Mouse (Mus musculus): Measurements from ENCODE around the gene Sco2.

Gene Sco2

DNA sequence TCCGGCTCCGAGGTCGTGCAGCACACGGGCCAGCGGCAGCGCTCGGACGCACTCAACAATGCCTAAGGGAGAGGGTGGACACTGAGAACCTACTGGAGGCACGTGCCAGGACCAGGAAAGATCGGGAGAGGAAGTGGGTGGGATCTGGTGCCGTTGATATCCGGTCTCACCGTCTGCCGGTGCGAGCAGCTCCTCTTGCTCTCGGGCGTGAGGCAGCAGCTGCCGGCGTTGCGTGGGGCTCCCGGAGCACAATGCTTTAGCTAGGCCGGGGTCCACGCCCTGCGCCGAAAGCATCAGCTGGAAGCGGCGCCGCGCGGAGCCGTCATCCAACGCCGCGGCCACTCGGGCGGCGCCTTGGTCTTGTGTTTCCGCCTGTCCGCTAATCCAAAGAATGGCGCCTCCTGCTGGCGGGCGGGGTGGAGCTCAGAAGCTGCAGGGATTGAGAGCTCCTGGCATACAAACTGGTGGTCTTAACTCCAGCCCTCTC, at the start of gene Sco2:
Sco2 (minus strand) TSS at position 85 of the 487 bp plus-strand sequence.
- DNase-seq (ENCODE audit: low read depth, low spot score), result peak; percentile 90

GRCm38 (mm10) chr15:89421938-89422337, 48.3 kb upstream of the Sco2 start:
- DNase-seq (ENCODE audit: low read depth, low spot score), result no peak

- no peak for DNase-seq (ENCODE audit: low read depth, low spot score)
These were observed 41.6 kb upstream of the Sco2 start for GRCm38 (mm10) chr15:89415282-89415681.

DNA sequence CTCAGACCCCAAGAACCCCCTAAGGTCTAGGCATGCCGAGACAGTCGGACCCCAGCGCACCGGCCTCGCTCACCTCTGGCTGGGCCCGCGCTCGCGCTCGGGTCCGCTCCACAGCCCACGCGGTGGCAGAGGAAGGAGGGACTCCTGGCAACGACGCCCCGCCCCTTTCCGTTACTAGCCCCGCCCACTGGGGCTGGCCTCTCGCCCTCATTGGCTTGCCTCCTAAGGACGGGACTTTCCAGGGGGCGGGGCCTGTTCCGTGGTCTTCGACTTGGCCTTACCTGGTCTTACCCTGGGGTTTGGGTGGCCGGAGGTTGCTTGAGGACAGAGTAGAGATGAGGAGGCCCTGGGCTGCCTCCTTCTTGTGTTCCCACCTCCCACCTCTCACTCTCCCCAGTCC, 36.5 kb upstream of the Sco2 start, which contains the start of gene Syce3:
Syce3 (minus strand) TSS at position 386 of the 400 bp plus-strand sequence.
- no peak for DNase-seq (ENCODE audit: low read depth, low spot score)

GRCm38 (mm10) chr15:89406691-89407090, 33.0 kb upstream of the Sco2 start:
- DNase-seq (ENCODE audit: low read depth, low spot score), result no peak

GRCm38 (mm10) chr15:89404831-89405623, 31.4 kb upstream of the Sco2 start:
- no peak for DNase-seq (ENCODE audit: low read depth, low spot score)

DNA sequence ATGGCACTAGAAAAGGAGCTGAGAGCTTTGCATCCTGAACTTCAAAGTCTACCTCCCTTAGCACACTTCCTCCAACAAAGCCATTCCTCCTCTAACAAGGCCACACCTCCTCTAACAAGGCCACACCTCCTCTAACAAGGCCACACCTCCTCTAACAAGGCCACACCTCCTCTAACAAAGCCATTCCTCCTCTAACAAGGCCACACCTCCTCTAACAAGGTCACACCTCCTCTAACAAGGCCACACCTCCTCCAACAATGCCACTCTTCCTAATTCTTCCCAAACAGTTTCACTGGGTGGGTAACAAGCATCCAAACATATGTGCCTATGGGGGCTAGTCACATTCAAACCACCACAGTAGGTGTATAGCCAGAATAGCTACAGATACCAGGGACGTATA, 28.8 kb upstream of the Sco2 start:
- no peak for DNase-seq (ENCODE audit: low read depth, low spot score)

- no peak for DNase-seq (ENCODE audit: low read depth, low spot score)
These were observed 26.1 kb upstream of the Sco2 start for GRCm38 (mm10) chr15:89399716-89400115.

- DNase-seq (ENCODE audit: low read depth, low spot score), result no peak
These were observed 24.5 kb upstream of the Sco2 start for GRCm38 (mm10) chr15:89398146-89398545.

GRCm38 (mm10) chr15:89396883-89397282, 23.2 kb upstream of the Sco2 start:
- no peak for DNase-seq (ENCODE audit: low read depth, low spot score)

GRCm38 (mm10) chr15:89390081-89390480, 16.4 kb upstream of the Sco2 start:
- no peak for DNase-seq (ENCODE audit: low read depth, low spot score)

GRCm38 (mm10) chr15:89387127-89387526, 13.5 kb upstream of the Sco2 start:
- no peak for DNase-seq (ENCODE audit: low read depth, low spot score)

DNA sequence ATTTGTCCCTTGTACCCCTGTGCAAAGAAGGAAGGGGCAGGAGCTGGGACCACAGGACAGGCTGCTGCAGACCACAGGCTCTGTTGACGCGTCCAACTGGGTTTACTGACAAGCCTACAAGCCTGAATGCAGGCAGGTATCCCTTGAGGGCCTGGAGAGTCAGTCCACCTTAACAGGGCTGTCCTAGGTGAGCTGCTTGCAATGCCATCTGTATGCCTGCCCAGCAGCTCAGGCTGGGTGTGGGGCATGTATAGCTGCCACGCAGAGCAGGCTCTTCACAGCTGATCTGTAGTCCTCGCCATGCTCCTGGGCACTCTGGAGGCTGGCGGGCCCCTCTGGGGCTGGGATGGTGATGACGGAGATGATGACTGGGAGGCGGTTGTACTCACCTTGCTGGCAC, 11.0 kb upstream of the Sco2 start, which contains the start of gene Klhdc7b:
Klhdc7b (plus strand) TSS at position 301 of the 400 bp plus-strand sequence.
- DNase-seq (ENCODE audit: low read depth, low spot score), result no peak

- DNase-seq (ENCODE audit: low read depth, low spot score), result no peak
These were observed 5.8 kb upstream of the Sco2 start for GRCm38 (mm10) chr15:89379429-89379828.

- DNase-seq (ENCODE audit: low read depth, low spot score), result no peak
These were observed 5.3 kb upstream of the Sco2 start, which contains the start of gene Odf3b for GRCm38 (mm10) chr15:89378831-89379401. Gene Odf3b (minus strand): TSS chr15:89379282.

GRCm38 (mm10) chr15:89377938-89378828, 4.5 kb upstream of the Sco2 start:
- DNase-seq (ENCODE audit: low read depth, low spot score), result no peak

DNA sequence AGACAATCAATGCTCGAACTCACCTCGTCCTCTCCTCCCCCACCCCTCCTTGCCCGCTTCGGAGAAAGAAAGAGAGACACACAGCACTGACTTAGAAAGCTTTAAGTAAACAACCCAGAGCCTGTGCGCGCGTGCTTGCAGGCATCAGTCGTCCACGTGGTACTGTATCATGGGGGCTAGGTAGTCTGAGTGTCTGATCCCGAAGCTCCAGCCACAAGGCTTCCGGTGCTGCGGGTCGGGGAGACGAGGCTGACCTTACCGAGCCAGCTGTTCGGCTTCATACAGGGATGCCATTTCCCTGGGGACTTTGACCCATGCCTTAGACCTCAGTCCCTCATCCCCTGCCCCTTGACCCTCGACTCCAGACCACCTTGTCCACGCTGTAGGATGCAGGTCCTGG, 3.7 kb upstream of the Sco2 start:
- no peak for DNase-seq (ENCODE audit: low read depth, low spot score)

- no peak for DNase-seq (ENCODE audit: low read depth, low spot score)
These were observed 3.3 kb upstream of the Sco2 start, which contains the start of gene Tymp for GRCm38 (mm10) chr15:89376957-89377356. Gene Tymp (minus strand): TSS chr15:89377039.

DNA sequence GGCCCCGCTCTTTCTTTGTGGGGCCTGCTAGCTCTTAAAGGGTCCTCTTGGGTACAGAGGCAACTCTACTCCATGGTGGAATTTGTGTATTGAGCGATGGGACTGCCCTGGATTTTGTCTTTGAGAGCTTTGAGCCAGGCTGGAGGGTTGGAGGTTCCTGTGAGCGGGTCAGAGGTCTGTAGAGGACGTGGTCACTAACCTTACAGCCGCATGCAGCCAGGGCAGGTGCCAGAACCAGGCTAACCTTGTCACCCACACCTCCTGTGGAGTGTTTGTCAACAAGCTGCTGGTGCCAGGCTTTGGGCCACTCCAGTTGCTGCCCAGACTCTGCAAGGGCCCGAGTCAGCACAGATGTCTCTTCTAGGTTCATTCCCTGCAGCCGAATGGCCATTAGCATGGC, 2.4 kb upstream of the Sco2 start:
- no peak for DNase-seq (ENCODE audit: low read depth, low spot score)

DNA sequence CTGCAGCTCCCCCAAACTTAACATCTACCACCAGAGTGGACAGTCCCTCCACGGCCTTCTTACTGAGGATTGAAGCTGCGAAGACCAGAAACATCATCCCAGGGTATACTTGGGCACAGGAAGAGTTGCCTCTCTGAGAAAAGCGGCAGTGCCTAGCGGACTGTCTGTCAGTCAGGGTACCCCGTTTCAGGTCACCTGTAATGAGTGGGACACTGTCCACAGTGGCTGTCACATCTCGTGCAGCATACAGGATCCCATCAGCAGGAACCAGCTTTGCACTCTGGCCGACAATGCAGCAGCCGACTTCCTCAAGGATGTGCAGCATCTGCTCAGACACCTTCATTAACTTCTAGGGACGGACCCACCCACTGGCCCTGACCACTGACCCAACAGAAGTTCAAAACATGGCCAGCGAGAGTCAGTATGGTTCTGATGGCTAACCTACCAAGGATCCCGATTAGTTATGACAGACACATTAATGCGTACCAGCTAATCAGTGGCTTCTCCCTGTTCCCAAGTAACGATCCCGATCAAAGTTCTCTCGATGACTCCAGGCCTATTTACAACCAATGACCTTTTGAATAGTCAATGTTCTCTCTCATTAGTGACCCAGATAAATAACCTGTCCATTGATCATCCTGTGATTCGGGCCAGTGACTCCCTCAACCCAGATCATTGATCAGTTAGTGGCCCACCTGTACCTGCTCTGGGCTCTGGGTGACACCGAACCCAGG, 1.3 kb upstream of the Sco2 start:
- no peak for DNase-seq (ENCODE audit: low read depth, low spot score)

DNA sequence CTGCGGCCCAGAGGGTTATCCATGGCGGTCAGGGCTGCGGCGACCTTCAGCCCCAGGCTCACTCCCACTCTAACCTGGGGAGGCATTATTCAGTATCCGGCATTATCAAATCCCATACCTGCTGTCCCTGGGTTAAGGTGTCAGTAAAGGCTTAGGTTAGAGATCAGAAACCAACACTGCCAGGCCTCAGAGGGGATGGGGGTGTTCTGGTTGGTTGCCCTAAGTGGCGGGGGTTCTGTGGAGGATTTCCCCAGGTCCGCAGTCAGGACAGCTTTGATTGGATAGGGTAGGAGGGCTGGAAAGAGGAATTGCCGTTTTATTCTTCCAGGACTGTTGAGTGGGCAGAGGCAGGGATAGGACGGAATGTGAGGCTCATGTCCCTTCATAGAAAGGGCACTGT, 694 bp upstream of the Sco2 start:
- DNase-seq (ENCODE audit: low read depth, low spot score), result no peak

All from embryo, embryonic 11.5 days (tissue).